Mouse (Mus musculus) liver, embryonic 16.5 days (tissue): ENCODE data around the gene Pa2g4. TPM values are rescaled to one million over a fixed set of nuclear protein-coding genes. Genes with fewer than 3 reads are reported as not detected.
"Not testable (repeated sequence)": the region's sequence is repeated elsewhere in the genome, so short reads cannot be mapped to it uniquely, and the experiment has no call there.

ENCODE experiments used
- ATAC-seq: fragments of 200-750 bp; cut with Nextera tagmentation; 2 replicates; pipeline ENCODE4 v1.8.0; 2017; ENCODE audit warnings: low read depth, mild to moderate bottlenecking, moderate number of reproducible peaks, moderate library complexity
- H3K27ac ChIP-seq: fragments of 300-500 bp; sonication (generic); 2 replicates; pipeline ENCODE4 v1.5.1; 2014; ENCODE audit warnings: mild to moderate bottlenecking, low read length
- H3K27me3 ChIP-seq: fragments of 300-500 bp; sonication (generic); 2 replicates; pipeline ENCODE4 v1.6.1; 2014; ENCODE audit warnings: low read depth, low read length, mixed read lengths; ENCODE audit not compliant: control insufficient read depth, insufficient read depth
- H3K36me3 ChIP-seq: fragments of 300-500 bp; sonication (generic); 2 replicates; pipeline ENCODE4 v1.6.1; 2014; ENCODE audit warnings: mild to moderate bottlenecking; ENCODE audit not compliant: control insufficient read depth, insufficient read depth
- H3K4me1 ChIP-seq: fragments of 300-500 bp; sonication (generic); 2 replicates; pipeline ENCODE4 v1.6.1; 2014; ENCODE audit warnings: low read depth, low read length, mixed read lengths; ENCODE audit not compliant: control insufficient read depth
- H3K4me2 ChIP-seq: fragments of 300-500 bp; sonication (generic); 2 replicates; pipeline ENCODE4 v1.6.1; 2014; ENCODE audit warnings: low read depth, low read length, mixed read lengths
- H3K4me3 ChIP-seq: fragments of 300-500 bp; sonication (generic); 2 replicates; pipeline ENCODE4 v1.5.1; 2014; ENCODE audit warnings: low read depth, mild to moderate bottlenecking, low read length
- H3K9ac ChIP-seq: fragments of 300-500 bp; sonication (generic); 2 replicates; pipeline ENCODE4 v1.6.1; 2014; ENCODE audit warnings: low read depth, low read length
- H3K9me3 ChIP-seq: fragments of 300-500 bp; sonication (generic); replicated peaks from 2 replicates; pipeline ENCODE4 v1.6.1; 2016; ENCODE audit warnings: low read length; ENCODE audit not compliant: control insufficient read depth
- WGBS: fragments of 180-500 bp; shearing (Covaris S2); extraction: QIAGEN DNeasy Blood & Tissue Kit; methylation state at CpG from one replicate; pipeline ENCODE4 v1.1.7; 2014; ENCODE audit not compliant: insufficient replicate concordance; 5-methylcytosine and 5-hydroxymethylcytosine counted together
- polyA plus RNA-seq: library from polyadenylated mRNA; unstranded; fragments of >200 nt; fragmentation: Nextera tagmentation; extraction: Ambion mirVana; gene quantifications from 2 replicates; pipeline ENCODE4 v1.2.1, GENCODE M21; 2015

Gene Pa2g4
- polyA plus RNA-seq, 1 experiment from 2014 or later: 96.2 TPM

DNA sequence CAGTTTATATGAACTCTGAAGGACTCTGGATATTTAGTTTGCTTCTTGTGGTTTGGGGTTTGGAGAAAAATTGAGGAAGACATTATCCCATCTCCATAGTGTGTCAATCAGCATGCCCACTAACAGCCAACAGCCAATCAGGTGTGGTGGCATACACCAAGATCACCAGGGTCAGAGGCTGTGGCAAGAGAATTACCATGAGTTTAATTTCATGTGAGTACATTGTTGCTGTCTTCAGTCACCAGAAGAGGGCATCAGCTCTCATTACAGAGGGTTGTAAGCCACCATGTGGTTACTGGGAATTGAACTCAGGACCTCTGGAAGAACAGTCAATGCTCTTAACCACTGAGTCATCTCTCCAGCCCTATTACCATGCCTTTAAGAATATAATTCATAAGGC, 9.5 kb downstream of the Pa2g4 start:
- Histone ChIP-seq H3K4me2 (no peak overlapping the region), H3K9me3 (no peaks in the 10 kb centered on the region), H3K27me3 (no peaks in the 10 kb centered on the region), H3K9ac (no peak overlapping the region), H3K27ac (no peak overlapping the region), H3K4me3 (no peak overlapping the region), H3K4me1 (no peaks in the 10 kb centered on the region), H3K36me3 (peaks cover 37% of the 10 kb centered on the region)
- ATAC-seq: no peak

DNA sequence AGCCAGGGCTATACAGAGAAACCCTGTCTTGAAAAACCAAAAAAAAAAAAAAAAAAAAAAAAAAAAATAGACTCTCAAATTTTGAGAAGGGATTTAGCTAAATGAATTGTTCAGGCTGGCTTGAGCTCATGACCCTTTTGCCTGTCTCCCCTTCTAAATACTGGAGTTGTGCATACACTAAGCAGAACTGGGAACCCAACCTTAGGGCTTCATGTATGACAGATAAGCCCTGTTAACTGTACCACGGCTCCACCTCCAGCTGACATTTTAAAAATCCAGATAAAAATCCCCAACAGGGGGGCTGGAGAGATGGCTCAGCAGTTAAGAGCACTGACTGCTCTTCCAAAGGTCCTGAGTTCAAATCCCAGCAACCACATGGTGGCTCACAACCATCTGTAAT, 10.2 kb downstream of the Pa2g4 start:
- H3K4me3 ChIP-seq, H3K9me3 ChIP-seq, H3K27me3 ChIP-seq, H3K27ac ChIP-seq, ATAC-seq, H3K4me2 ChIP-seq, H3K9ac ChIP-seq, H3K4me1 ChIP-seq: not testable (repeated sequence)
- peaks cover 32% of the 10 kb centered on the region for H3K36me3 ChIP-seq
- 30% methylated on average over 1 of the region's 1 CpGs for WGBS

DNA sequence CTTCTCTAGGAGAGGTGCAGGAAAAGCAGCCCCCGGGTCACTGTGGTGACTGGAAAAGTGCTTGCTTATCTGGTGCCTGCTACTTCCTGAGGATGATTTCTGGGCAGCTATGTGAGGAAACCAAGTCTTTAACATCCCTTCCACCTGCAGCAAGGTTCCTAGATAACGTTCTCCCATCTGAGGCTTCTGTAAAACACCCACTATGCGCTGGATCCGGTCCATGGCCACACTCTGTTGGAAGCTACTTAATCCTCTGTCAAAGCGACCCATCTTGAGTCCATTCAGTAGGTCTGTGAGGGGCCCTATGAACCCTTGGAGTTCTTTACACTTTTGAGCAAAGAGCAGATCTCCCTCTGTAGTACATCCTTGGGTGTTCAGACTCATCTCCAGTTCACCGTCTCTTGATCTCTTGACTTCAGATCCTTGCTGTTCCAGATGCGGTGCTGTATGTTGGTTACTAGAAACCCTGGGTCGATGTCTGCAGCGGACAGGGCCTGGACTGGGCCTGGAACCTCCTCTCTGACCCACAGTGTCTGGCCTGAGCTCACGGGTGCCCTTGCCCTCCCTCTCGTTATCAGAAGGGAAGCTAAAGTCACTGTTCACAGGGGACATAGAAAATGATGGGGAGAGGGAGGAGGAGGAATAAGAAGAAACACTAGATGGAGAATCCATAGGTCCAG, 15.5 kb downstream of the Pa2g4 start:
- not testable (repeated sequence) for H3K4me2 ChIP-seq, H3K36me3 ChIP-seq, ATAC-seq, H3K4me3 ChIP-seq, H3K27me3 ChIP-seq, H3K9me3 ChIP-seq, H3K27ac ChIP-seq, H3K9ac ChIP-seq
- 62% methylated on average over 11 of the region's 11 CpGs for WGBS
- H3K4me1 ChIP-seq: peaks cover 12% of the 10 kb centered on the region

DNA sequence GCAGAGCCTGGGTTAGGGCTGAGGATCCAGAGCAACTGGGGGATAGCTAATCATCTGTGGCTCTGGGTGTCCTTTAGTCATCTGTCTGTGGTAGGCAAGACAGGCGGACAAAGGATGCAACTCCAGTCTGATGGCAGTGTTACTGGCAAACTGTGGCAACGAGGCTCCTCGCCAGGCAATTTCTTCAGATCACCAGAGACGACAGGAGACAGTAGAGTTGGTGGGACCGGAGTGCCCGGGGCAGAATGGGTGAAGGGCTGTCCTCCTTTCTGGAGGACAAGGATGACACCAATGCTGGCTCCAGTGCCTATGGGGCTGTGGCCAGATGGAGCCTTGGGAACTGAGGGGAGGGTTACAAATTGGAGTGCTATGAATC, 16.1 kb downstream of the Pa2g4 start:
- H3K36me3 ChIP-seq, ATAC-seq, H3K9me3 ChIP-seq, H3K27me3 ChIP-seq: not testable (repeated sequence)
- Histone ChIP-seq H3K4me2 (peak overlapping the region; percentile 86), H3K27ac (peak overlapping the region; percentile 65), H3K4me1 (peaks cover 12% of the 10 kb centered on the region), H3K9ac (peak overlapping the region; percentile 44; the same call in 1 of the 2 replicates), H3K4me3 (peak overlapping the region; percentile 16; the same call in 1 of the 2 replicates)
- WGBS: 65% methylated on average over 6 of the region's 6 CpGs

DNA sequence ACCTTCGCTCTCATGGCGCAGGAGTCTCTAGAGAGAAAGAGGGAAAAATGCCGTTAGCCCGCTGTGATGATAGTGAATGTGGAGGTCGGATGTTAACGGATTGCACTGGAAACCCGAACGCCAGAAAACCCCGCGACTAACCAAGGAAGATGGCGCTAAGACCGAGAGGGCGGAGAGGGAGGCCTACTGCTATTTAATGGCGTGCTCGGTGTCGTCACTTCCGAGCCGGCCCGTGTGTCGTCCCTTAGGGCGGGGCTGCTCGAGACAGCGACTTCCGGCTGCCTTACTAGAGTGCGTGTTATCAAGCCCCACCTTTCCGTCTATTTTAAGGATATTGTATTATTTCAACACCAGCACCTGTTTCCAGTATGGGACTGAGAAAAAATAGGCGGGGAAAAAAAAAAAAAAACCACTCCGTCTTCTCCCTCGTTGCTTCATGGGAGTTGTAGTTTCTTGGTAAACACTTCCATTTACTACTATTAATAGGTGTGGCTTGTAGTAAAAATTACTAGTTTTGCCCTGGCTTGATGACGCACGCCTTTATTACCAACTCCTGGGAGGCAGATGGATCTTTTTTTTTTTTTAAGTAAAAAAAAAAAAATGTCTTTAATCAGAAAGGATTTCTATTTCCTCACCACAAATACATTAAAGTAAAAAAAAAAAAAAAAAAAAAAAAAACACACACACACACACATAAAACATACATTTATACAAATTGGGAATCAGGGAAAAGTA, 16.7 kb downstream of the Pa2g4 start, which contains the start of gene Rpl41:
Gene Rpl41 (minus strand): TSS at position 359 of the 735 bp plus-strand sequence.
- H3K9ac ChIP-seq: peak within 1 kb of the TSS; percentile 76
- 0% methylated on average over 31 of the region's 31 CpGs for WGBS
- H3K4me1 ChIP-seq: peaks cover 12% of the 10 kb centered on the region
- H3K4me2 ChIP-seq: peak within 1 kb of the TSS; percentile 86
- no peaks in the 10 kb centered on the region for H3K9me3 ChIP-seq
- H3K36me3 ChIP-seq: peaks cover 15% of the 10 kb centered on the region
- ATAC-seq: peak; percentile 84
- H3K27ac ChIP-seq: peak within 1 kb of the TSS; percentile 83
- no peaks in the 10 kb centered on the region for H3K27me3 ChIP-seq
- H3K4me3 ChIP-seq: peak within 1 kb of the TSS; percentile 75

DNA sequence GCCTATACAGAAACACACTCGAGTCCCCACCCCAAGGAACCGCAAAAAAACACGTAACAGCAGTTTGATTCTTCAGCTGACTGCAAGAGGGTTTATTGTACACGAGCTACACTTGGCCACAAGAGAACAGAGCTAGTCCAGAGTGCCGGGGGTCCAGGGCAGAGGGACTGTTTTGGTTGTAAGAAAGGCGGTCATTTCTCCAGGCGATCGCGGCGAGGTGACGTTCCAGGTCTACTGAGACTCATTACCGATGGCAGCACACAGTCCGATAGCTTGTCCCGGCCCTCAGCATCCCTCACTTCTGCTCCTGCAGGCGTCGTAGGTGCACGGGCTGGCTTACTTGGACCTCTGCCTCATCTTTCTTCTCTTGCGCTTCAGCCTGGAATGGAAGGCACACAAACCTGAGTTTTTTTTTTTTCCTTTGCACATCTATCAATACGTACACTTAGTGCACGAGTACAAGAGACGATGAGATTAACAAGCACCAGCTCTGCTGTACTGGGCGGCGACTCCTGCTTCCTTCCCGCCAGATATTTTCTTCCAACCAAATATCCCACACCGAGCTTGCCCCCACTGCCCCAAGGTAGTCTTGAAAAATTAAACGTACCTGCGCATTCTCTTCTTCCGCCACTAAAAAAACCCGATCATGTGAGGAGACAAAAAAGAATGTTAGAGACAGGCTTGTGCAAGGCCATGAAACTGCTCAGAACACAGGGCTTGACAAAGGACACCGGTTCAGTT, 17.6 kb downstream of the Pa2g4 start:
- Histone ChIP-seq H3K27ac (peak overlapping the region; percentile 83), H3K4me3 (peak overlapping the region; percentile 75), H3K4me2 (peak overlapping the region; percentile 86), H3K4me1 (peaks cover 12% of the 10 kb centered on the region), H3K36me3 (peaks cover 22% of the 10 kb centered on the region), H3K9ac (peak overlapping the region; percentile 76)
- H3K9me3 ChIP-seq, ATAC-seq, H3K27me3 ChIP-seq: not testable (repeated sequence)
- WGBS: under 1% methylated on average over 28 of the region's 30 CpGs

DNA sequence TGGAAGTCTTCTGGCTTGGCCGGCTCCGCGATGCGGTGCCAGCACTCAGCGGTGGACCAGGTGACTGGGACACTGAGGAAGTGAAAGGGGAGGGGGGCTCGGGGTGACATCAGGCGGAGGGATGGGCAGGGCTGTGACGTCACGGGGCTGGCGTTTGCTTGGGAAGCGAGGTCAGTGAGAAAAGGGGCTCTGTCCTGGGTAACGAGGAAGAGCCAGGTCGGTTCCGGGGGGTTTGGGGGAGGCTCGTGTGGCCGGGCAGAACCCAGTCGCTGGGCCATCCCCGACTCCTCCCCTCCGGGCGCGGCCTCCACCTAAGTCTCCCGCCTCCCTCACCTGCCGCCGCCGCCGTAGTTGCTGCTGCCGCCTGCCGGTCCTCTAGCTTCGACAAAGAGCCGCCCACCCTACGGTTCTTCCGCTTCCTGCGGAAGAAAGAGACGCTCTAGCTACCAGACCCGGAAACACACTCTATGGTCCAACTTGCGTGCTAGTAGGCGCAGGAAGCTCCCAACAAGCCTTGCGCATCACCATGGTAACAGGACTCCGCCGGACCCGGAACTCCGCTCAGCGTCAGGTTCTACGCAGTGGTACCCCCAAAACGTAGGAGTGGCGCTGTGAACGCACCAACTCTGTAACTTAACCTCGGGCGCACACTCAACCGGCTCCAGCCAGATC, 18.3 kb downstream of the Pa2g4 start, which contains the start of gene Zc3h10:
Gene Zc3h10 (minus strand): TSS at position 414 of the 672 bp plus-strand sequence.
- Histone ChIP-seq H3K36me3 (peaks cover 22% of the 10 kb centered on the region), H3K4me1 (peaks cover 12% of the 10 kb centered on the region), H3K4me2 (peak within 1 kb of the TSS; percentile 86), H3K4me3 (peak within 1 kb of the TSS; percentile 75), H3K9me3 (no peaks in the 10 kb centered on the region), H3K27me3 (no peaks in the 10 kb centered on the region), H3K27ac (peak within 1 kb of the TSS; percentile 83), H3K9ac (peak within 1 kb of the TSS; percentile 81)
- under 1% methylated on average over 50 of the region's 50 CpGs for whole genome bisulfite sequencing
- ATAC-seq: peak; percentile 87

DNA sequence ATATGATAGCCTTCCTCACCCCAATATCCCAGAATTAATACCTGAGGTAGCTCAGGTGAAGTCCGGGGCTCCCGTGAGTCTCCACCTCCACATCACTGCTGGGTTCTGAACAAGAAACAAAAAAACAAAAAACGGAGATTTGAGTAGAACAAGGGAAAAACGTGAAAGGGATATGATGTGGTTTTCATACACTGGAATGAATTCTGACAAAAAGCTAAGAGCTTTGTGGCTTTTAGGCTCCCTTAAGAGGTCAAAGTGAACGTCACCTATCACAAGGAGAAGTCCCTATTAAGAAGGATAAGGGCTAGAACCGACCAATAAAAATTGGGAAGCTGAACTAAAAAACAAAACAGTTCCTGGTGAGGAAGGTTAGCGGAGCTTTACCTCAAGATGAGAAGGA, 19.0 kb downstream of the Pa2g4 start:
- H3K27me3 ChIP-seq: no peaks in the 10 kb centered on the region
- peak overlapping the region; percentile 83 for H3K27ac ChIP-seq
- H3K4me2 ChIP-seq: peak overlapping the region; percentile 86
- no peak for ATAC-seq
- 8% methylated on average over 7 of the region's 7 CpGs for WGBS
- H3K4me1 ChIP-seq: peaks cover 12% of the 10 kb centered on the region
- H3K36me3 ChIP-seq: peaks cover 22% of the 10 kb centered on the region
- H3K9ac ChIP-seq: peak overlapping the region; percentile 81
- H3K4me3 ChIP-seq: peak overlapping the region; percentile 75
- H3K9me3 ChIP-seq: no peaks in the 10 kb centered on the region
